8 mouse cellular contexts compared by ENCODE assay signal in genomic region chr9:64936508-64936907, GRCm38 (mm10). TPM values are rescaled to one million over a fixed set of nuclear protein-coding genes. Genes with fewer than 3 reads are reported as not detected.
A peak's percentile ranks its signal among the peaks of the same experiment; 100 is the strongest.
DNase-seq lines count a peak whose midpoint lies in the region; ATAC-seq and TF ChIP-seq lines count a peak whose summit lies in the region.

No protein-coding gene starts in this region.

- peaks cover 97% of the 10 kb centered on the region for H3K4me1 ChIP-seq in megakaryocyte, embryonic 14.5 days

- no peak for TF ChIP-seq POLR2A in brain, embryonic 14.5 days (IDR thresholded peaks at IDR 0.05; ENCODE audit: borderline replicate concordance, extremely low read depth, insufficient read depth, insufficient read length, poor library complexity, severe bottlenecking)

- peak; percentile 63; the same call in 1 of the 2 replicates for TF ChIP-seq CTCF in brain, embryonic 14.5 days (IDR thresholded peaks at IDR 0.05; ENCODE audit: borderline replicate concordance, extremely low read depth, insufficient read depth, insufficient read length)

- intact Hi-C loops in heart, postnatal 25 days (cut with DNase I): loop anchor here (2.0 to 10.0 kb wide), 5 partner anchors 34 to 592 kb away; partner anchors contain the start of gene Dis3l

- no peaks in the 10 kb centered on the region for H3K36me3 ChIP-seq in megakaryocyte, embryonic 14.5 days (replicated peaks; ENCODE audit: low read length)

- H3K9me3 ChIP-seq in megakaryocyte, embryonic 14.5 days: no peaks in the 10 kb centered on the region

- peak; percentile 66 for DNase-seq in heart, adult 8-10 months (ENCODE audit: low spot score)
- no peak for DNase-seq in heart, postnatal 25 days (ENCODE audit: low spot score)
- DNase-seq in brain, embryonic 14.5 days (ENCODE audit: low read depth): peak; percentile 62
- DNase-seq in gastrocnemius, postnatal 10 days: peak; percentile 58
- DNase-seq in left cerebral cortex, adult 18-20 months (ENCODE audit: low spot score in 2 of 2): peak; percentile 66 to 79
- DNase-seq in testis, postnatal 10 days (ENCODE audit: low spot score): peak; percentile 76

- peak; percentile 70 for ATAC-seq in CD4-positive, CD25-positive, alpha-beta regulatory T cell, adult 4 months

- peak overlapping the region; percentile 66 for H3K4me3 ChIP-seq in megakaryocyte, embryonic 14.5 days (replicated peaks)

- no peaks in the 10 kb centered on the region for H3K27me3 ChIP-seq in megakaryocyte, embryonic 14.5 days (replicated peaks)

RNA-seq across cellular contexts. Expression of gene Slc24a1, which starts 14.9 kb away (rescaled TPM):
- total RNA-seq in heart, adult 8-10 months (2022): under 1 TPM; 0.09 to 0.20 (median 0.14) TPM
- under 1 TPM; 0.08 to 0.10 TPM for total RNA-seq in heart, postnatal 25 days (2021)
- polyA plus RNA-seq in CD4-positive, CD25-positive, alpha-beta regulatory T cell, adult 4 months (2017; shearing (Covaris generic)): under 1 TPM; 0.09 to 0.44 TPM
- polyA plus RNA-seq in brain, embryonic 14.5 days (2012; rRNA removed): 0.05 and 0.11 TPM in 2 replicates
- not detected for total RNA-seq in gastrocnemius, postnatal 10 days (2021)
- under 1 TPM; 0.07 to 0.16 TPM for total RNA-seq in left cerebral cortex, adult 18-20 months (2021)
- polyA plus RNA-seq in megakaryocyte, embryonic 14.5 days (2012; ENCODE audit: insufficient read depth, low replicate concordance): 0.85 TPM in 1 of 2 replicates, not detected in the other

RNA-seq across cellular contexts. Expression of gene Ints14, which starts 24.2 kb away (rescaled TPM):
- total RNA-seq in heart, adult 8-10 months (2022): 10 to 100 TPM; 12.8 to 17.2 (median 14.2) TPM
- 10 to 100 TPM; 16.1 to 16.4 TPM for total RNA-seq in heart, postnatal 25 days (2021)
- polyA plus RNA-seq in CD4-positive, CD25-positive, alpha-beta regulatory T cell, adult 4 months (2017; shearing (Covaris generic)): 10 to 100 TPM; 41.1 to 45.7 TPM
- polyA plus RNA-seq in brain, embryonic 14.5 days (2012; rRNA removed): 33.5 and 35.6 TPM in 2 replicates
- total RNA-seq in gastrocnemius, postnatal 10 days (2021): 10 to 100 TPM; 22.1 to 23.9 TPM
- 10 to 100 TPM; 18.5 to 18.8 TPM for total RNA-seq in left cerebral cortex, adult 18-20 months (2021)
- 37.0 and 41.7 TPM in 2 replicates for polyA plus RNA-seq in megakaryocyte, embryonic 14.5 days (2012; ENCODE audit: insufficient read depth, low replicate concordance)
